In genomic region chr5:30913060-30913841, GRCm38 (mm10) we compare ENCODE assay signal across 8 mouse cellular contexts. TPM values are rescaled to one million over a fixed set of nuclear protein-coding genes. Genes with fewer than 3 reads are reported as not detected.
DNase-seq lines count a peak whose midpoint lies in the region; ATAC-seq and TF ChIP-seq lines count a peak whose summit lies in the region.

TSS of gene Emilin1 (plus strand) at chr5:30913402.

- peak; percentile 94 for DNase-seq in Muller cell, postnatal 12 days (ENCODE audit: inconsistent ontology term)
- peak; percentile 82 for DNase-seq in embryo, embryonic 11.5 days (ENCODE audit: low read depth, low spot score)
- peak; percentile 78 for DNase-seq in heart, adult 8-10 months (ENCODE audit: low spot score)
- peak; percentile 73 for DNase-seq in lung, postnatal 25 days (ENCODE audit: low spot score)
- no peak for DNase-seq in cerebellum, adult 8-10 months

- TF ChIP-seq POLR2A in small intestine, adult 2 months (IDR thresholded peaks at IDR 0.05; ENCODE audit: low read depth, low read length) = no peak; the same call in 1 of the 2 replicates

- peak within 1 kb of the TSS; percentile 72 for H3K4me2 ChIP-seq in kidney, embryonic 16.5 days (replicated peaks; ENCODE audit: low read depth, low read length)

- H3K9me3 ChIP-seq in kidney, embryonic 16.5 days (ENCODE audit: low read length) = no peaks in the 10 kb centered on the region

- TF ChIP-seq CTCF in small intestine, adult 2 months (IDR thresholded peaks at IDR 0.05; ENCODE audit: extremely low read depth, insufficient read length, insufficient replicate concordance, low read depth, low read length) = no peak

- H3K27ac ChIP-seq in kidney, embryonic 16.5 days (ENCODE audit: low read length) = peak within 1 kb of the TSS; percentile 90
- H3K27ac ChIP-seq in small intestine, adult 2 months (ENCODE audit: insufficient read depth, low read depth, low read length) = peak within 1 kb of the TSS; percentile 79

- peaks cover 66% of the 10 kb centered on the region for H3K4me1 ChIP-seq in kidney, embryonic 16.5 days (ENCODE audit: insufficient read depth, low read length)
- peaks cover 27% of the 10 kb centered on the region for H3K4me1 ChIP-seq in small intestine, adult 2 months (ENCODE audit: control insufficient read depth, insufficient read depth, insufficient read length, low read length)

- 14% methylated on average over 13 of the region's 13 CpGs for WGBS in kidney, embryonic 16.5 days
- 70% methylated on average over 13 of the region's 13 CpGs for WGBS in small intestine, adult 2 months

- peak; percentile 79 for ATAC-seq in kidney, embryonic 16.5 days (ENCODE audit: low FRiP score, low TSS enrichment)
- ATAC-seq in inflammation-experienced regulatory T-cells, adult 6 months = no peak

- peak within 1 kb of the TSS; percentile 52 for H3K4me3 ChIP-seq in kidney, embryonic 16.5 days (ENCODE audit: low read length)
- peak within 1 kb of the TSS; percentile 53 for H3K4me3 ChIP-seq in small intestine, adult 2 months (ENCODE audit: low read depth, low read length)

- no peaks in the 10 kb centered on the region for H3K27me3 ChIP-seq in kidney, embryonic 16.5 days (ENCODE audit: insufficient read depth, low read length)
- H3K27me3 ChIP-seq in small intestine, adult 2 months (ENCODE audit: control insufficient read depth, insufficient read depth, low read length) = no peaks in the 10 kb centered on the region

- H3K36me3 ChIP-seq in kidney, embryonic 16.5 days (ENCODE audit: insufficient read depth, low read length) = peaks cover 14% of the 10 kb centered on the region
- H3K36me3 ChIP-seq in small intestine, adult 2 months (ENCODE audit: control insufficient read depth, insufficient read depth, low read length) = no peaks in the 10 kb centered on the region; the same call in 1 of the 2 replicates

- peak within 1 kb of the TSS; percentile 64 for H3K9ac ChIP-seq in kidney, embryonic 16.5 days (replicated peaks; ENCODE audit: low read length)

RNA-seq across cellular contexts. Expression of gene Emilin1, which starts in this region (rescaled TPM):
- total RNA-seq in heart, adult 8-10 months (2022) = 10 to 100 TPM; 13.9 to 16.6 (median 16.0) TPM
- polyA plus RNA-seq in kidney, embryonic 16.5 days (2015; fragmentation: Nextera tagmentation; extraction: Ambion mirVana) = 335 and 366 TPM in 2 replicates
- 51.8 and 81.9 TPM in 2 replicates for polyA plus RNA-seq in small intestine, adult 2 months (2012; rRNA removed)
- under 1 TPM in 1 of 3 experiments, not detected in 2; 0.84 TPM for polyA plus RNA-seq in inflammation-experienced regulatory T-cells, adult 6 months (2017; shearing (Covaris generic))

Comparison
In these comparisons a context has a peak if more than half of its experiments do, and no peak if none do; other contexts are left out.
1. RNA of gene Emilin1 (polyA plus RNA-seq): 335 to 366 TPM in kidney, embryonic 16.5 days and 51.8 to 81.9 TPM in small intestine, adult 2 months; 0.84 TPM in inflammation-experienced regulatory T-cells, adult 6 months; every median in the first group is over 10 times any median in the second.